In genomic region chr7:128591345-128592084, GRCm38 (mm10) we compare ENCODE assay signal across 8 mouse cellular contexts. TPM values are rescaled to one million over a fixed set of nuclear protein-coding genes. Genes with fewer than 3 reads are reported as not detected.
DNase-seq lines count a peak whose midpoint lies in the region; ATAC-seq and TF ChIP-seq lines count a peak whose summit lies in the region.

No protein-coding gene starts in this region.

- H3K4me3 ChIP-seq in kidney, embryonic 14.5 days (ENCODE audit: low read length) = no peak overlapping the region
- H3K4me3 ChIP-seq in embryonic facial prominence, embryonic 12.5 days = no peak overlapping the region
- no peak overlapping the region for H3K4me3 ChIP-seq in hindbrain, embryonic 10.5 days
- no peak overlapping the region for H3K4me3 ChIP-seq in lung, embryonic 15.5 days
- H3K4me3 ChIP-seq in small intestine, adult 2 months (ENCODE audit: low read depth, low read length) = no peak overlapping the region

- peak overlapping the region; percentile 10; the same call in 1 of the 2 replicates for H3K4me2 ChIP-seq in kidney, embryonic 14.5 days (replicated peaks; ENCODE audit: low read depth, low read length)
- H3K4me2 ChIP-seq in embryonic facial prominence, embryonic 12.5 days (replicated peaks) = no peak overlapping the region
- H3K4me2 ChIP-seq in lung, embryonic 15.5 days = peak overlapping the region; percentile 49; the same call in 1 of the 2 replicates

- DNase-seq in kidney, adult 11 months = no peak
- peak; percentile 44 for DNase-seq in hindbrain, embryonic 10.5 days (ENCODE audit: low spot score)
- DNase-seq in T-cell, adult 2 months (ENCODE audit: low spot score) = no peak
- DNase-seq in thymus, adult 18-20 months = no peak

- 10% methylated on average over 9 of the region's 9 CpGs for WGBS in kidney, embryonic 14.5 days
- WGBS in embryonic facial prominence, embryonic 12.5 days = 7% methylated on average over 9 of the region's 9 CpGs
- WGBS in hindbrain, embryonic 10.5 days = 2% methylated on average over 9 of the region's 9 CpGs
- 10% methylated on average over 9 of the region's 9 CpGs for WGBS in lung, embryonic 15.5 days
- WGBS in small intestine, adult 2 months = 61% methylated on average over 9 of the region's 9 CpGs

- peak; percentile 89 for ATAC-seq in kidney, embryonic 14.5 days (ENCODE audit: low FRiP score, low TSS enrichment)
- ATAC-seq in embryonic facial prominence, embryonic 12.5 days (ENCODE audit: insufficient number of reproducible peaks, insufficient read depth, low FRiP score, low TSS enrichment) = peak; percentile 56
- peak; percentile 8; the same call in 1 of the 2 replicates for ATAC-seq in lung, embryonic 15.5 days (ENCODE audit: borderline replicate concordance, extremely low read depth, low FRiP score, low TSS enrichment)

- H3K9me3 ChIP-seq in kidney, embryonic 14.5 days (ENCODE audit: control insufficient read depth, low read length) = no peaks in the 10 kb centered on the region
- no peaks in the 10 kb centered on the region for H3K9me3 ChIP-seq in embryonic facial prominence, embryonic 12.5 days
- no peaks in the 10 kb centered on the region for H3K9me3 ChIP-seq in hindbrain, embryonic 10.5 days
- H3K9me3 ChIP-seq in lung, embryonic 15.5 days = no peaks in the 10 kb centered on the region

- no peak for TF ChIP-seq POLR2A in small intestine, adult 2 months (IDR thresholded peaks at IDR 0.05; ENCODE audit: low read depth, low read length)

- peaks cover 11% of the 10 kb centered on the region for H3K4me1 ChIP-seq in kidney, embryonic 14.5 days (ENCODE audit: control insufficient read depth, insufficient read depth, low read length)
- peaks cover 15% of the 10 kb centered on the region for H3K4me1 ChIP-seq in embryonic facial prominence, embryonic 12.5 days
- peaks cover 32% of the 10 kb centered on the region for H3K4me1 ChIP-seq in hindbrain, embryonic 10.5 days (replicated peaks)
- H3K4me1 ChIP-seq in lung, embryonic 15.5 days = peaks cover 23% of the 10 kb centered on the region
- no peaks in the 10 kb centered on the region; the same call in 1 of the 2 replicates for H3K4me1 ChIP-seq in small intestine, adult 2 months (ENCODE audit: control insufficient read depth, insufficient read depth, insufficient read length, low read length)

- H3K36me3 ChIP-seq in kidney, embryonic 14.5 days (ENCODE audit: control insufficient read depth, insufficient read depth, low read length) = no peaks in the 10 kb centered on the region
- no peaks in the 10 kb centered on the region for H3K36me3 ChIP-seq in embryonic facial prominence, embryonic 12.5 days
- no peaks in the 10 kb centered on the region for H3K36me3 ChIP-seq in hindbrain, embryonic 10.5 days
- H3K36me3 ChIP-seq in lung, embryonic 15.5 days = no peaks in the 10 kb centered on the region
- H3K36me3 ChIP-seq in small intestine, adult 2 months (ENCODE audit: control insufficient read depth, insufficient read depth, low read length) = no peaks in the 10 kb centered on the region

- H3K27me3 ChIP-seq in kidney, embryonic 14.5 days (ENCODE audit: control insufficient read depth, insufficient read depth, low read length) = no peaks in the 10 kb centered on the region
- H3K27me3 ChIP-seq in embryonic facial prominence, embryonic 12.5 days = no peaks in the 10 kb centered on the region
- H3K27me3 ChIP-seq in hindbrain, embryonic 10.5 days (ENCODE audit: insufficient read depth, poor library complexity, severe bottlenecking) = no peaks in the 10 kb centered on the region
- H3K27me3 ChIP-seq in lung, embryonic 15.5 days = no peaks in the 10 kb centered on the region
- no peaks in the 10 kb centered on the region for H3K27me3 ChIP-seq in small intestine, adult 2 months (ENCODE audit: control insufficient read depth, insufficient read depth, low read length)

- peak overlapping the region; percentile 24; the same call in 1 of the 2 replicates for H3K9ac ChIP-seq in kidney, embryonic 14.5 days (ENCODE audit: low read depth, low read length)
- H3K9ac ChIP-seq in embryonic facial prominence, embryonic 12.5 days = no peak overlapping the region; the same call in 1 of the 2 replicates
- H3K9ac ChIP-seq in lung, embryonic 15.5 days = no peak overlapping the region

- H3K27ac ChIP-seq in kidney, embryonic 14.5 days (ENCODE audit: low read depth, low read length) = peak overlapping the region; percentile 43
- H3K27ac ChIP-seq in embryonic facial prominence, embryonic 12.5 days = peak overlapping the region; percentile 67
- H3K27ac ChIP-seq in hindbrain, embryonic 10.5 days = peak overlapping the region; percentile 77
- peak overlapping the region; percentile 46 for H3K27ac ChIP-seq in lung, embryonic 15.5 days
- peak overlapping the region; percentile 22; the same call in 1 of the 2 replicates for H3K27ac ChIP-seq in small intestine, adult 2 months (ENCODE audit: insufficient read depth, low read depth, low read length)

- no peak for TF ChIP-seq CTCF in small intestine, adult 2 months (IDR thresholded peaks at IDR 0.05; ENCODE audit: extremely low read depth, insufficient read length, insufficient replicate concordance, low read depth, low read length)

RNA-seq across cellular contexts. Expression of gene Inpp5f, which starts 19.6 kb away (rescaled TPM):
- 21.6 and 36.5 TPM in 2 replicates for polyA plus RNA-seq in kidney, embryonic 14.5 days (2014; fragmentation: Nextera tagmentation; extraction: Ambion mirVana)
- polyA plus RNA-seq in embryonic facial prominence, embryonic 12.5 days (2016; fragmentation: Nextera tagmentation; extraction: Ambion mirVana) = 29.9 and 31.9 TPM in 2 replicates
- polyA plus RNA-seq in hindbrain, embryonic 10.5 days (2016; fragmentation: Nextera tagmentation; extraction: Ambion mirVana) = 41.5 and 63.6 TPM in 2 replicates
- 16.2 and 17.2 TPM in 2 replicates for polyA plus RNA-seq in lung, embryonic 15.5 days (2015; fragmentation: Nextera tagmentation; extraction: Ambion mirVana)
- polyA plus RNA-seq in small intestine, adult 2 months (2012; rRNA removed) = 1.4 and 2.0 TPM in 2 replicates

Comparison
In these comparisons a context has a peak if more than half of its experiments do, and no peak if none do; other contexts are left out.
1. ATAC-seq: peak in every context shown above with its lines; median percentile 89 in kidney, embryonic 14.5 days; 56 in embryonic facial prominence, embryonic 12.5 days; 8 in lung, embryonic 15.5 days.
2. H3K27ac ChIP-seq: peak in every context shown above with its lines; median percentile 77 in hindbrain, embryonic 10.5 days; 67 in embryonic facial prominence, embryonic 12.5 days; 46 in lung, embryonic 15.5 days; 43 in kidney, embryonic 14.5 days; 22 in small intestine, adult 2 months.